Mouse (Mus musculus) liver, adult 2 months (tissue): ENCODE measurements around the gene Ace. TPM values are rescaled to one million over a fixed set of nuclear protein-coding genes. Genes with fewer than 3 reads are reported as not detected.
A peak's percentile ranks its signal among the peaks of the same experiment; 100 is the strongest.

Source experiments
- DNase-seq: peaks from one replicate; pipeline ENCODE4 v3.0.0-alpha.2; 2011; ENCODE audit warnings: low read depth, low spot score; ENCODE audit errors: extremely low read depth
- H3K27ac ChIP-seq: fragments of 200-500 bp; replicated peaks from 2 replicates; pipeline ENCODE4 v1.5.1; 2012; ENCODE audit warnings: low read depth, mild to moderate bottlenecking, control low read depth, inconsistent platforms, low read length; ENCODE audit not compliant: insufficient read depth
- H3K27me3 ChIP-seq: fragments of 200-500 bp; 2 replicates; pipeline ENCODE4 v1.6.1; 2012; ENCODE audit warnings: mild to moderate bottlenecking, moderate library complexity, low read length, inconsistent platforms; ENCODE audit not compliant: control insufficient read depth, insufficient read depth
- H3K36me3 ChIP-seq: fragments of 200-500 bp; 2 replicates; pipeline ENCODE4 v1.6.1; 2012; ENCODE audit warnings: low read length, inconsistent platforms; ENCODE audit not compliant: control insufficient read depth, insufficient read depth
- H3K4me1 ChIP-seq: fragments of 200-500 bp; 2 replicates; pipeline ENCODE4 v1.6.1; 2011; ENCODE audit warnings: low read length; ENCODE audit not compliant: control insufficient read depth, insufficient read depth
- H3K4me3 ChIP-seq: fragments of 200-500 bp; 2 replicates; pipeline ENCODE4 v1.5.1; 2011; ENCODE audit warnings: low read depth, mild to moderate bottlenecking, control low read depth, low read length, moderate library complexity; ENCODE audit not compliant: insufficient read depth
- H3K79me2 ChIP-seq: fragments of 200-500 bp; 2 replicates; pipeline ENCODE4 v1.6.1; 2012; ENCODE audit warnings: inconsistent platforms, mild to moderate bottlenecking, low read length, moderate library complexity; ENCODE audit not compliant: control insufficient read depth, insufficient read depth
- H3K9ac ChIP-seq: fragments of 200-500 bp; 2 replicates; pipeline ENCODE4 v1.6.1; 2012; ENCODE audit warnings: low read depth, mild to moderate bottlenecking, control low read depth, inconsistent platforms, low read length
- CTCF ChIP-seq: fragments of 200-500 bp; IDR thresholded peaks from 2 replicates; pipeline ENCODE4 v1.5.1; 2011; ENCODE audit warnings: low read depth, low read length, control low read depth
- POLR2A ChIP-seq: fragments of 200-500 bp; IDR thresholded peaks from 2 replicates; pipeline ENCODE4 v1.6.1; 2011; ENCODE audit warnings: low read length, control low read depth; ENCODE audit not compliant: insufficient read depth; ENCODE audit errors: extremely low read depth
- WGBS: fragments of 180-500 bp; shearing (Covaris S2); methylation state at CpG from one replicate; pipeline ENCODE4 v1.1.7; 2018; 5-methylcytosine and 5-hydroxymethylcytosine counted together
- polyA plus RNA-seq: library from polyadenylated mRNA; depleted of rRNA; stranded (reverse); fragments of >200 nt; gene quantifications from 2 replicates; pipeline ENCODE4 v1.2.3, GENCODE M21; 2012
- total RNA-seq: library from RNA; depleted of rRNA; stranded (reverse); fragments of >200 nt; gene quantifications from 2 replicates; pipeline ENCODE4 v1.2.3, GENCODE M21; 2014

The Ace gene
- total and polyA plus RNA-seq, 2 experiments, result 0.28 to 0.42 TPM

DNA sequence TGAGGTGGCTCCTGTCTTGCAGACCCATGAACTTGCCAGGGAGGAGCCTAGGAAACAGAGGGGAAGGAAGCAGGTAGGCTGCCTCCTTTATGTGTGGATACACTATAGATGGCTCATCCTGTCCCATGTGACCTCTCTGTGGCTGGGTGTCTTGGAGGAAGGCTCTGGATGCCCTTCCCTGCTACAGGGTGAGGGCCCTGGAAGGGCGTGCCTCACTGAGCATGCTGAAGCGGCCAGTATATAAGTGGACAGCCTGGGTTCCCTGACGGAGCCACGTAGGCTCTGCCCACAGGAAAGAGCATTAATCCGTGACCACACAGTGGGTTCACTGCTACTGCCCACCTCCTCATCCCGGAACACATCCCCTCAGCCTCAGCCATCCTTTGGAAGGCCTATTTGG, 21.7 kb downstream of the Ace start:
- DNase-seq, result no peak

DNA sequence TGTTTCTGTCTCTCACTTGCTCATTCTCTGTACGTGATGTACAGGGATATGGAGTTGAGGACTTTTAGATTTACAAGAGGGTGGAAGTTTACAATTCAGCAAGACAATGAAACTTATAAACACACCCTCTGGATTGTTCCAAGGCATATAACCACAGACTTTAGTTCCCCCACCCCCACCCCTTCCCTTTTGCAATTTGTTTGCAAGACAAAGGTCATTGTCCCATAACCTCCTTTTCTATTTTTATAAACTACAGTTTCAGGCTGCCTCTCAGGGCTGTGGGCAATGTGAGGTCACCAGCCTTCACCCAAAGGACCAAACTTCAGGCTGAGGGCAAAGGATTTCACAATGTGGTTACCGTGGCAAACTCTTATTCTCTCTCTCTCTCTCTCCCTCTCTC, 22.5 kb downstream of the Ace start:
- no peak overlapping the region for H3K27ac ChIP-seq
- no peaks in the 10 kb centered on the region for H3K36me3 ChIP-seq
- 9% methylated on average over 2 of the region's 2 CpGs for WGBS
- no peak overlapping the region for H3K9ac ChIP-seq
- peaks cover 4% of the 10 kb centered on the region; the same call in 1 of the 2 replicates for H3K4me1 ChIP-seq
- TF ChIP-seq CTCF, result no peak
- TF ChIP-seq POLR2A, result no peak
- H3K27me3 ChIP-seq, result no peaks in the 10 kb centered on the region
- no peak overlapping the region for H3K4me3 ChIP-seq
- H3K79me2 ChIP-seq, result no peaks in the 10 kb centered on the region
- DNase-seq, result peak; percentile 99

More for the DNA sequence above, 21.7 kb downstream of the Ace start:
- Histone ChIP-seq H3K36me3 (no peaks in the 10 kb centered on the region), H3K9ac (no peak overlapping the region), H3K27me3 (no peaks in the 10 kb centered on the region), H3K27ac (no peak overlapping the region), H3K4me1 (peaks cover 4% of the 10 kb centered on the region; the same call in 1 of the 2 replicates), H3K79me2 (no peaks in the 10 kb centered on the region), H3K4me3 (no peak overlapping the region)
- WGBS, result 91% methylated on average over 6 of the region's 6 CpGs
- TF ChIP-seq POLR2A, result no peak

DNA sequence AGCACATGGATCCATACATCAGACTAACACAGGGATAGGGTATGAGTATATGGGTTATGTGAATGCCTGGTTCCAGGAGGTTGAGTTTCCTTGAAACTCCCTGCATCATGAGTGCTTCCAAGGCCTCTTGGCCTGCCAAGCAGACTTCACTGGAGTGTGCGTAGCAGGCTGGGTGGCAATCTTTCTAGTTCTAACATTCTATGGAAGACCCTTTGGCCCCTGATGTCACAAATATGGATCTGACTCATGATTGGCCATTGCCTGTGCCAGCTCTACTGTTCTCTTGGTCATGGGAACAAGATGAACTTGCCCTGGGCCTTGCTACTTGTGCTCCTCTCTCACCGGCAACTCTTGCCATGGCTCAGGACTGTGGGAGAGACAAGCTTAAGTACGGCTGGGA, 26.6 kb downstream of the Ace start, which contains the start of gene Ace3:
Gene Ace3, plus strand, starts transcription at position 301 of the 400 bp plus-strand sequence.
- no peak for DNase-seq
- Histone ChIP-seq H3K27ac (no peak within 1 kb of the TSS), H3K9ac (no peak within 1 kb of the TSS), H3K4me3 (no peak within 1 kb of the TSS), H3K27me3 (no peaks in the 10 kb centered on the region), H3K79me2 (no peaks in the 10 kb centered on the region), H3K36me3 (no peaks in the 10 kb centered on the region), H3K4me1 (peaks cover 4% of the 10 kb centered on the region; the same call in 1 of the 2 replicates)
- 94% methylated on average over 3 of the region's 3 CpGs for WGBS
- TF ChIP-seq POLR2A, result no peak
- no peak for TF ChIP-seq CTCF

DNA sequence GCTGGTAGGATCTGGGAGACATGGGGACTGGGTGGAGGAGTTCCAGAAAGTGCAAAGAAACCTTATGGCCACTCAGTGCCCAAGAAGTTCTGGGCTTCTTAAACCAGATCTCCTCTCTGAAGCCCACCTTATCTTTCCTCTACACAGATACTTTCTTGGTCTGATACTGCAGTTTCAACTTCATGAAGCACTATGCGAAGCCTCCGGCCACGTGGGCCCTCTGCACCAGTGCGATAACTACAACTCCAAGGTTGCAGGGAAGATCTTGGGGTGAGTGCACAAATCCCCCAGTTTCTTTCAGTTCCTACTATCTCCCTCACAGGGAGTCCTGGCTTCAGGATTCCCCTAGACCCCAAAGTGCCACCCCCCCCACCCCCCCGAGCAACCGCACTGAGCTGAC, 32.3 kb downstream of the Ace start:
- no peak for TF ChIP-seq CTCF
- TF ChIP-seq POLR2A, result no peak
- Histone ChIP-seq H3K27ac (no peak overlapping the region), H3K27me3 (no peaks in the 10 kb centered on the region), H3K4me3 (no peak overlapping the region), H3K36me3 (no peaks in the 10 kb centered on the region), H3K79me2 (no peaks in the 10 kb centered on the region), H3K4me1 (peaks cover 3% of the 10 kb centered on the region; the same call in 1 of the 2 replicates), H3K9ac (no peak overlapping the region)
- DNase-seq, result no peak
- WGBS, result 96% methylated on average over 6 of the region's 6 CpGs

DNA sequence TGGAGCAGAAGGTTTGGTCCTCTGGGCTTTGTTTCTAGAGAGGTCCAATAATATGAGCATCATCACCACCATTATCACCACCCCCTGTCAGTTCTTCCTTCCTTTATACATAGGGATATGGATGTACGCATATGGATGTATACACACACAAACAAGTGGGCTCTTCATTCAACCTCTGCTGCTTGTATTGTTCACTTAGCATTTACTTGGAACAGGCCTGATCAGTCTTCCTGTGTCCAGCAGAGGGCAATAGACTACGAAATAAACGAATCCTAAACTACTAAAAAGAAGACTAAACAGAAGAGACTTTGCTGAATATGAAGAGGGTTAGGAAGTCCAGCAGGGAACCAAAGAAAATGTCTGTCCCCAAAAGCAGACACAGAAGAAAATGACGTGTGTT, 34.0 kb downstream of the Ace start:
- no peak overlapping the region for H3K9ac ChIP-seq
- TF ChIP-seq POLR2A, result no peak
- TF ChIP-seq CTCF, result peak; percentile 30; the same call in 1 of the 2 replicates
- peaks cover 9% of the 10 kb centered on the region; the same call in 1 of the 2 replicates for H3K4me1 ChIP-seq
- no peak overlapping the region for H3K4me3 ChIP-seq
- H3K27ac ChIP-seq, result no peak overlapping the region
- peak; percentile 52 for DNase-seq
- no peaks in the 10 kb centered on the region for H3K27me3 ChIP-seq
- WGBS, result 23% methylated on average over 4 of the region's 4 CpGs
- no peaks in the 10 kb centered on the region for H3K36me3 ChIP-seq
- H3K79me2 ChIP-seq, result no peaks in the 10 kb centered on the region

DNA sequence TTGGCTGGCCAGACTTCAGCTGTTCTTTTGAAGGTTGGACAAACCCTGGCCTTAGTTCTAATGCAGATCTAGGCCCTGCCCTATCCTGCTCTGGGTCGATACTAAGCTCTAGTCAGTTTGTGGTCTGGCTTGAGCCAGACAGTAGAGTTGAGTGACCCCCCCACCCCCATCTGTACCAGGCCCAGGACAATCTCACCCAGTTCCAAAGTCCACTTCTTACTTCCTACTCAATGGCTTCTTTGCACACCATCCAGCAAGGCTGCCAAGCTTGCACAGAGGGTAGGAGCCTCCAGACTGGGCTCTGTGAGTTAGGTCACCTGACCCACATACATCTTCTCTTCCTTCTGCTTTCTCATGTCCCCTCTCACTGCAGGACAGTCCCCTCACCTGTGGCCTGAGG, 36.8 kb downstream of the Ace start:
- DNase-seq, result peak; percentile 77
- 42% methylated on average over 1 of the region's 1 CpGs for WGBS
- peaks cover 8% of the 10 kb centered on the region for H3K27me3 ChIP-seq
- no peak overlapping the region for H3K4me3 ChIP-seq
- H3K36me3 ChIP-seq, result no peaks in the 10 kb centered on the region
- H3K4me1 ChIP-seq, result peaks cover 9% of the 10 kb centered on the region; the same call in 1 of the 2 replicates
- H3K79me2 ChIP-seq, result no peaks in the 10 kb centered on the region
- H3K9ac ChIP-seq, result no peak overlapping the region
- TF ChIP-seq CTCF (no peak), POLR2A (no peak)
- H3K27ac ChIP-seq, result no peak overlapping the region
